Mouse (Mus musculus) liver, adult 2 months (tissue): ENCODE results near the gene Sel1l3.

Experiments
- CTCF ChIP-seq: fragments of 200-500 bp; IDR thresholded peaks from 2 replicates; pipeline ENCODE4 v1.5.1; 2011; ENCODE audit warnings: low read depth, low read length, control low read depth
- POLR2A ChIP-seq: fragments of 200-500 bp; IDR thresholded peaks from 2 replicates; pipeline ENCODE4 v1.6.1; 2011; ENCODE audit warnings: low read length, control low read depth; ENCODE audit not compliant: insufficient read depth; ENCODE audit errors: extremely low read depth

DNA sequence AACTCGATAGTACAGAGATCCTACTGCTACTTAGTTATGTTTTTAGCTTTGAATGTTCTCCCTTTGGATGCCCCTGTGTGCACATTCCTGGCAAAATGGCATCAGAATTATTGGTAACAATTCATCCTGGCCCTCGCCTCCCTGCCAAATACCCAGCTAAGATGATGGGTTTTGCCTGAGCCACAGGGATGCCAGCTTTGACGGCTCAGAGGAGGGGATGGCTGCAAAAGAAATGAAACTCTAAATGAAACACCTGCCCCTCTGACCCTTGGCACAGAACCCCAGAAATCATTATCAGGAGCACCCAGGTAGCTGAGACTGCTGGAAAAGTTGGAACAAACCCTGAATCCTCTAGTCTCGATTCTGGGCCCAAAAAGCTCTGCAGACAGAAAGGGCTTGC is 54.1 kb downstream of the Sel1l3 start:
- TF ChIP-seq CTCF (no peak), POLR2A (no peak)
